Mouse (Mus musculus) forebrain, embryonic 15.5 days (tissue): ENCODE measurements around the gene Nfkb1. TPM values are rescaled to one million over a fixed set of nuclear protein-coding genes. Genes with fewer than 3 reads are reported as not detected.

Source experiments
- ATAC-seq: fragments of 200-750 bp; cut with Nextera tagmentation; replicated peaks from 2 replicates; pipeline ENCODE4 v1.8.0; 2017; ENCODE audit warnings: mild to moderate bottlenecking, moderate TSS enrichment, moderate library complexity
- H3K27ac ChIP-seq: fragments of 300-500 bp; sonication (generic); replicated peaks from 2 replicates; pipeline ENCODE4 v1.5.1; 2015; ENCODE audit warnings: mild to moderate bottlenecking, inconsistent platforms
- H3K27me3 ChIP-seq: fragments of 300-500 bp; sonication (generic); 2 replicates; pipeline ENCODE4 v1.6.1; 2015; ENCODE audit warnings: inconsistent platforms
- H3K36me3 ChIP-seq: fragments of 300-500 bp; sonication (generic); 2 replicates; pipeline ENCODE4 v1.6.1; 2015; ENCODE audit warnings: mild to moderate bottlenecking, inconsistent platforms
- H3K4me1 ChIP-seq: fragments of 300-500 bp; sonication (generic); 2 replicates; pipeline ENCODE4 v1.6.1; 2015; ENCODE audit warnings: inconsistent platforms
- H3K4me2 ChIP-seq: fragments of 300-500 bp; sonication (generic); replicated peaks from 2 replicates; pipeline ENCODE4 v1.6.1; 2015; ENCODE audit warnings: mild to moderate bottlenecking, inconsistent platforms
- H3K4me3 ChIP-seq: fragments of 300-500 bp; sonication (generic); 2 replicates; pipeline ENCODE4 v1.5.1; 2015; ENCODE audit warnings: mild to moderate bottlenecking, inconsistent platforms
- H3K9ac ChIP-seq: fragments of 300-500 bp; sonication (generic); replicated peaks from 2 replicates; pipeline ENCODE4 v1.6.1; 2015; ENCODE audit warnings: mild to moderate bottlenecking, inconsistent platforms
- H3K9me3 ChIP-seq: fragments of 300-500 bp; sonication (generic); 2 replicates; pipeline ENCODE4 v1.6.1; 2016; ENCODE audit warnings: inconsistent platforms
- whole genome bisulfite sequencing: fragments of 180-500 bp; shearing (Covaris S2); methylation state at CpG from one replicate; pipeline ENCODE4 v1.1.7; 2015; ENCODE audit warnings: mixed read lengths; 5-methylcytosine and 5-hydroxymethylcytosine counted together
- polyA plus RNA-seq: library from polyadenylated mRNA; unstranded; fragments of >200 nt; fragmentation: Nextera tagmentation; extraction: Ambion mirVana; gene quantifications from 2 replicates; pipeline ENCODE4 v1.2.1, GENCODE M21; 2015

The Nfkb1 gene
- polyA plus RNA-seq, 1 experiment from 2014 or later, result 7.1 TPM

DNA sequence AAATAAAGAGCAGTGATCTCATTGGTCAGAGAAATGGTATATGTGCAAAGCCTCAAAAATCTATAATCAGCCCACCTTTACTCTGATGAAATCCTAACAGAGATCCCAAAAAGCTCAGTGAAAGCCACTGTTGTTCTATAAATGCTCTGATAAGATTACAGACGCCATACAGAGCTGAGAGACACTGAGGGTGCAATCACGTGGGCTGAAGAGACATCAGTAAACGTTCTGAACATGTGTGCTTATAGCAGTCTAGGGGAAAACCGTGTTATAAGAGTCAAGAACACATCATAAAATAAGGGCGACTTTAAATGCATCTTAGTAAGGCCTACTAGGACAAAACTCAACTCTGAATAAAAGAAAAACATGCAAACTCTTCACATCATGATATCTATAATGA is 14.3 kb downstream of the Nfkb1 start:
- no peak for ATAC-seq
- WGBS, result 85% methylated on average over 5 of the region's 5 CpGs
- Histone ChIP-seq H3K9me3 (no peaks in the 10 kb centered on the region), H3K27me3 (no peaks in the 10 kb centered on the region), H3K4me2 (no peak overlapping the region), H3K36me3 (no peaks in the 10 kb centered on the region), H3K4me1 (peaks cover 20% of the 10 kb centered on the region), H3K4me3 (no peak overlapping the region), H3K27ac (no peak overlapping the region), H3K9ac (no peak overlapping the region)

DNA sequence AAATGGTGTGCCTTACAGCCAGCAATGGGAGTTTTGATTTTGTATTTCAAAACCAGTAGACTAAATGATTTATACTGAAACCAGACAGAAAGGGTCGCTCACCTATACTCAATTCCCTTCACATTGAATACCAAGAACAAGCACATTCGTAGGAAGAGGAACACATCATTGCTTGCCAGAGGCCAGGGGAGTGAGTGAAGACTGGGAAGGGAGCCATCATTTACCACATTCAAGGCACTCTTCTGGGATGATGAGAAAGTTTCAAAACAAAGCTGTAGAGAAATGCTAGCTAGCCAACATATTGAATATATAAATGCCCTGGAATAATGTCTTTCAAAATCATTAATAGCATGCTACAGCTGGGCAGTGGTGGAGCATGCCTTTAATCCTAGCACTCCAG is 15.0 kb downstream of the Nfkb1 start:
- WGBS, result 74% methylated on average over 2 of the region's 2 CpGs
- H3K4me2 ChIP-seq, result no peak overlapping the region
- H3K9me3 ChIP-seq, result no peaks in the 10 kb centered on the region
- H3K4me1 ChIP-seq, result peaks cover 20% of the 10 kb centered on the region
- no peak for ATAC-seq
- H3K4me3 ChIP-seq, result no peak overlapping the region
- no peaks in the 10 kb centered on the region for H3K27me3 ChIP-seq
- no peak overlapping the region for H3K9ac ChIP-seq
- no peaks in the 10 kb centered on the region for H3K36me3 ChIP-seq
- H3K27ac ChIP-seq, result no peak overlapping the region

DNA sequence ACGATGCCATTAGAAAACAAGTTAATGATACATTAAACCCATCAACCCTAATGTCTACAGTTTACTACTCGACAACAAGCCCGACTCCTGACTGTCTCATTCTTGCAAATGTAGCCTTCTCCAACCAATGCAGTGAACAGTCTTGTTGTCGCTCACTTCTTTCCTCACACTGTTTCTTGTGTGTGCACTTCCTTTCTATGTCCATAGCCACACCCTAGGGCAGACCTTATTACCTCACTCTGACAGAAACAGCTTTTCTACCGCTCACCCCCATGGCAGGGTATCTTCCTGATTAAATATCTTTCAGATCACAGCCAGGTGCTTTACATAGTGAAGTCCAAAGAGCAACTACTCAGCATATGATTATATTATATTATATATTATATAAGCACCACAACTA is 15.9 kb downstream of the Nfkb1 start:
- H3K4me2 ChIP-seq, result no peak overlapping the region
- H3K9ac ChIP-seq, result no peak overlapping the region
- no peak overlapping the region for H3K4me3 ChIP-seq
- H3K27ac ChIP-seq, result no peak overlapping the region
- H3K4me1 ChIP-seq, result peaks cover 20% of the 10 kb centered on the region
- WGBS, result 71% methylated on average over 5 of the region's 5 CpGs
- no peaks in the 10 kb centered on the region for H3K9me3 ChIP-seq
- H3K36me3 ChIP-seq, result no peaks in the 10 kb centered on the region
- no peaks in the 10 kb centered on the region for H3K27me3 ChIP-seq
- ATAC-seq, result no peak

GRCm38 (mm10) chr3:135674716-135675392 is 16.5 kb downstream of the Nfkb1 start:
- H3K27ac ChIP-seq, result no peak overlapping the region
- H3K4me2 ChIP-seq, result no peak overlapping the region
- H3K27me3 ChIP-seq, result no peaks in the 10 kb centered on the region
- H3K9me3 ChIP-seq, result no peaks in the 10 kb centered on the region
- H3K4me3 ChIP-seq, result no peak overlapping the region
- H3K9ac ChIP-seq, result no peak overlapping the region
- peak; percentile 47; the same call in 1 of the 2 replicates for ATAC-seq
- WGBS, result 44% methylated on average over 13 of the region's 13 CpGs
- H3K4me1 ChIP-seq, result peaks cover 20% of the 10 kb centered on the region
- no peaks in the 10 kb centered on the region for H3K36me3 ChIP-seq

- no peaks in the 10 kb centered on the region for H3K36me3 ChIP-seq
- H3K4me3 ChIP-seq, result no peak overlapping the region
- peak; percentile 41; the same call in 1 of the 2 replicates for ATAC-seq
- H3K27me3 ChIP-seq, result no peaks in the 10 kb centered on the region
- no peak overlapping the region for H3K4me2 ChIP-seq
- WGBS, result 33% methylated on average over 7 of the region's 7 CpGs
- no peaks in the 10 kb centered on the region for H3K9me3 ChIP-seq
- H3K9ac ChIP-seq, result no peak overlapping the region
- H3K27ac ChIP-seq, result no peak overlapping the region
- H3K4me1 ChIP-seq, result peaks cover 20% of the 10 kb centered on the region
Measured at GRCm38 (mm10) chr3:135673695-135674094, 17.7 kb downstream of the Nfkb1 start.

- Histone ChIP-seq H3K27me3 (no peaks in the 10 kb centered on the region), H3K4me2 (no peak overlapping the region), H3K36me3 (no peaks in the 10 kb centered on the region), H3K27ac (no peak overlapping the region), H3K4me3 (no peak overlapping the region), H3K9ac (no peak overlapping the region), H3K4me1 (peaks cover 20% of the 10 kb centered on the region), H3K9me3 (no peaks in the 10 kb centered on the region)
- WGBS, result 91% methylated on average over 4 of the region's 4 CpGs
- ATAC-seq, result no peak
Measured at GRCm38 (mm10) chr3:135673041-135673440, 18.3 kb downstream of the Nfkb1 start.

DNA sequence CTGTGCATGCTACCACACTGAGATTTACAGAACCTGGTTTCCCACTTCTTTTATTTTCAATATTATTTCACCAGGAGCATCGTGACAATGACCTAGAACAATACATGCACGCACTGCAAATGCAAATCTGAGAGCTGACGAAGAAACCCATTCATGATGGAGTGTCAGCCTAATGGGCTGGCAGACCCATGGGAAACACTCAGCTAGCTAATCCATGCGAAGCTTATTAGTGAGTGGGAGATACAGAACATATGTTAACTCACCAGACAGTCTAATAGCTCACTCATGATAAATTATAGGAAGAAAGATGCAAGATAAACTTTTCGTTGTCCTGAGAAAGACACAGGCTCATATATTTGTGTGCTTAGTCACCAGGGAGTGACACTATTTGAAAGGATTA is 19.2 kb downstream of the Nfkb1 start:
- WGBS, result 36% methylated on average over 5 of the region's 5 CpGs

GRCm38 (mm10) chr3:135670869-135671268 is 20.5 kb downstream of the Nfkb1 start:
- peaks cover 22% of the 10 kb centered on the region for H3K4me1 ChIP-seq
- no peaks in the 10 kb centered on the region for H3K36me3 ChIP-seq

More for the DNA sequence above, 19.2 kb downstream of the Nfkb1 start:
- Histone ChIP-seq H3K4me2 (no peak overlapping the region), H3K27ac (no peak overlapping the region), H3K9ac (no peak overlapping the region), H3K27me3 (no peaks in the 10 kb centered on the region), H3K4me1 (peaks cover 20% of the 10 kb centered on the region), H3K4me3 (no peak overlapping the region), H3K9me3 (no peaks in the 10 kb centered on the region), H3K36me3 (no peaks in the 10 kb centered on the region)
- no peak for ATAC-seq

DNA sequence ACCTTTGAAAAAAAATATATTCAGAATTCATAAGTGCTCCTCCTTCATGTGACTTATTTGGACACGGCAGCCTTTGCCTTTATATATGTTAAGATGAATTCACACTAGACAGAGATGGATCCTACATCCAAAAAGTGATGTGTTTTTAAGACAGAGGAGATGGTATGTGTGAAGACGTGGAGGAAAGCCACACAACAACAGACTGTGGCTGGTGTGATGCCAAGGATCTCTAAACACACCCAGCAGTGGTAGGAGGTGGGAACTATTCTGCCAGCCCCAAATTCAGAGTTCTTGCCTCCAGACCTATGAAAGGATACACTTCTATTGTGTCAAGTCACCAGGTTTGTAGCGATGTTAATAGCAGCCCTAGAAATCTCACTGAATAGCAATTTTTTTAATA is 24.3 kb downstream of the Nfkb1 start:
- Histone ChIP-seq H3K9me3 (no peaks in the 10 kb centered on the region), H3K4me2 (no peak overlapping the region), H3K4me1 (peaks cover 9% of the 10 kb centered on the region; the same call in 1 of the 2 replicates), H3K27me3 (no peaks in the 10 kb centered on the region), H3K27ac (no peak overlapping the region), H3K36me3 (no peaks in the 10 kb centered on the region), H3K9ac (no peak overlapping the region), H3K4me3 (no peak overlapping the region)
- WGBS, result 79% methylated on average over 3 of the region's 3 CpGs
- no peak for ATAC-seq

More at GRCm38 (mm10) chr3:135670869-135671268, 20.5 kb downstream of the Nfkb1 start:
- Histone ChIP-seq H3K9me3 (no peaks in the 10 kb centered on the region), H3K4me3 (no peak overlapping the region), H3K4me2 (no peak overlapping the region), H3K27me3 (no peaks in the 10 kb centered on the region), H3K27ac (no peak overlapping the region), H3K9ac (no peak overlapping the region)
- ATAC-seq, result no peak
- WGBS, result 77% methylated on average over 4 of the region's 4 CpGs

DNA sequence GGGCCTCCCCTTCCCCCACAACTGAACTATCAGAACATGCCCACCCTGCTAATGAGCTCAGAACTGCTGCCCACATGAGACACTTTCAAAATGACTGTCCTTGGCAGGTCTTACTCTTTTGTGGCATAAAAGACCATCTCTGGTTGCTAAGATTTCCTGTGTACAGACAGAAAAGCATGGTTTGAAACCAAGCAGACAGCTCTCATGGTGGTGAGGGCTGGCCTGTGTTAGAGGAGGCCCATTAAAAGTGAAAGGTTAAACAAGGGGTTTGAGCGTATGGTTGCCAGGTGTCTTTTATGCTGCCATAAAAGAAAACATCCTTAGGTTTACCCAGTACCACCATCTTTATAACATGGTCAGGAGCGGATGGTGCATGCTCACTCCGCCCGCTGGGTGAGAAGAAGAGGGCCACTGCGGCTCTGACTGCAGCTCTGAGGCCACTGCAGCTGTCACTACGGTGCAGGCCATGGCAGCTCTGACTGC is 25.5 kb downstream of the Nfkb1 start:
- Histone ChIP-seq H3K9ac (no peak overlapping the region), H3K4me3 (no peak overlapping the region), H3K4me1 (peaks cover 9% of the 10 kb centered on the region; the same call in 1 of the 2 replicates), H3K27me3 (no peaks in the 10 kb centered on the region), H3K9me3 (no peaks in the 10 kb centered on the region), H3K4me2 (no peak overlapping the region), H3K36me3 (no peaks in the 10 kb centered on the region), H3K27ac (no peak overlapping the region)
- 65% methylated on average over 6 of the region's 6 CpGs for WGBS
- ATAC-seq, result 0 out of 2 replicates have a peak, but pooled peaks have one; percentile 35

GRCm38 (mm10) chr3:135662139-135662864 is 29.0 kb downstream of the Nfkb1 start:
- Histone ChIP-seq H3K27me3 (no peaks in the 10 kb centered on the region), H3K4me1 (peaks cover 9% of the 10 kb centered on the region; the same call in 1 of the 2 replicates), H3K9ac (no peak overlapping the region), H3K4me2 (no peak overlapping the region), H3K36me3 (no peaks in the 10 kb centered on the region), H3K4me3 (no peak overlapping the region), H3K27ac (no peak overlapping the region), H3K9me3 (no peaks in the 10 kb centered on the region)
- 0 out of 2 replicates have a peak, but pooled peaks have one; percentile 32 for ATAC-seq
- WGBS, result 32% methylated on average over 15 of the region's 15 CpGs

- H3K4me1 ChIP-seq, result peaks cover 9% of the 10 kb centered on the region; the same call in 1 of the 2 replicates
- WGBS, result 60% methylated on average over 9 of the region's 9 CpGs
- H3K9ac ChIP-seq, result no peak overlapping the region
- H3K27me3 ChIP-seq, result no peaks in the 10 kb centered on the region
- no peak overlapping the region for H3K4me2 ChIP-seq
- no peak overlapping the region for H3K27ac ChIP-seq
- no peak for ATAC-seq
- no peak overlapping the region for H3K4me3 ChIP-seq
- no peaks in the 10 kb centered on the region for H3K9me3 ChIP-seq
- no peaks in the 10 kb centered on the region for H3K36me3 ChIP-seq
Measured at GRCm38 (mm10) chr3:135661707-135662106, 29.6 kb downstream of the Nfkb1 start.
